Mouse (Mus musculus) brain, embryonic 14.5 days (tissue): ENCODE measurements around the gene Uqcr11.

Source experiments
- CTCF ChIP-seq: fragments of 200-500 bp; IDR thresholded peaks from 2 replicates; pipeline ENCODE4 v1.5.1; 2012; ENCODE audit warnings: inconsistent platforms, mild to moderate bottlenecking, moderate library complexity, borderline replicate concordance; ENCODE audit not compliant: insufficient read depth, insufficient read length; ENCODE audit errors: extremely low read depth
- POLR2A ChIP-seq: fragments of 200-500 bp; IDR thresholded peaks from 2 replicates; pipeline ENCODE4 v1.6.1; 2012; ENCODE audit warnings: mild to moderate bottlenecking, inconsistent platforms, borderline replicate concordance; ENCODE audit not compliant: poor library complexity, insufficient read depth, insufficient read length, severe bottlenecking; ENCODE audit errors: extremely low read depth

- no peak for TF ChIP-seq POLR2A
- TF ChIP-seq CTCF: no peak
Observed at GRCm38 (mm10) chr10:80397524-80398173, 9.0 kb downstream of the Uqcr11 start.
